Mouse (Mus musculus): ENCODE data around the gene Tubg1. TPM values are rescaled to one million over a fixed set of nuclear protein-coding genes. Genes with fewer than 3 reads are reported as not detected.
A peak's percentile ranks its signal among the peaks of the same experiment; 100 is the strongest.

The Tubg1 gene
- polyA plus RNA-seq, 2 experiments, result 32.4 to 52.7 TPM

GRCm38 (mm10) chr11:101133037-101133436, 13.3 kb downstream of the Tubg1 start:
- no peaks in the 10 kb centered on the region for H3K4me1 ChIP-seq (ENCODE audit: control insufficient read depth, insufficient read depth, low read length)
- no peak overlapping the region for H3K4me3 ChIP-seq (replicated peaks; ENCODE audit: low read length)
- H3K27me3 ChIP-seq (ENCODE audit: control insufficient read depth, insufficient read depth, low read length), result no peaks in the 10 kb centered on the region
- TF ChIP-seq POLR2A (IDR thresholded peaks at IDR 0.05; ENCODE audit: borderline replicate concordance, extremely low read depth, insufficient read depth, insufficient read length), result no peak
- 69% methylated on average over 12 of the region's 12 CpGs for WGBS
- ATAC-seq (ENCODE audit: low FRiP score, low read depth), result no peak
- H3K36me3 ChIP-seq (ENCODE audit: control insufficient read depth, insufficient read depth, low read length), result no peaks in the 10 kb centered on the region
- no peaks in the 10 kb centered on the region for H3K9me3 ChIP-seq (ENCODE audit: control insufficient read depth, low read length)
- no peak overlapping the region for H3K4me2 ChIP-seq (replicated peaks; ENCODE audit: low read depth, low read length, severe bottlenecking)
- DNase-seq (ENCODE audit: low spot score), result no peak
- H3K9ac ChIP-seq (ENCODE audit: low read depth, low read length, severe bottlenecking), result no peak overlapping the region
- no peak overlapping the region for H3K27ac ChIP-seq (replicated peaks; ENCODE audit: low read depth, low read length)

- no peak for DNase-seq (ENCODE audit: low spot score)
- Histone ChIP-seq H3K4me3 (replicated peaks; ENCODE audit: low read length) (no peak overlapping the region), H3K4me1 (ENCODE audit: control insufficient read depth, insufficient read depth, low read length) (no peaks in the 10 kb centered on the region), H3K9ac (ENCODE audit: low read depth, low read length, severe bottlenecking) (no peak overlapping the region), H3K9me3 (ENCODE audit: control insufficient read depth, low read length) (no peaks in the 10 kb centered on the region), H3K27me3 (ENCODE audit: control insufficient read depth, insufficient read depth, low read length) (no peaks in the 10 kb centered on the region), H3K4me2 (replicated peaks; ENCODE audit: low read depth, low read length, severe bottlenecking) (no peak overlapping the region), H3K36me3 (ENCODE audit: control insufficient read depth, insufficient read depth, low read length) (no peaks in the 10 kb centered on the region), H3K27ac (replicated peaks; ENCODE audit: low read depth, low read length) (no peak overlapping the region)
- ATAC-seq (ENCODE audit: low FRiP score, low read depth), result no peak
- TF ChIP-seq POLR2A (IDR thresholded peaks at IDR 0.05; ENCODE audit: borderline replicate concordance, extremely low read depth, insufficient read depth, insufficient read length), result no peak
- whole genome bisulfite sequencing, result 81% methylated on average over 13 of the region's 13 CpGs
These were observed 14.6 kb downstream of the Tubg1 start for GRCm38 (mm10) chr11:101134217-101134865.

- Histone ChIP-seq H3K36me3 (ENCODE audit: control insufficient read depth, insufficient read depth, low read length) (no peaks in the 10 kb centered on the region), H3K4me2 (replicated peaks; ENCODE audit: low read depth, low read length, severe bottlenecking) (no peak overlapping the region), H3K9ac (ENCODE audit: low read depth, low read length, severe bottlenecking) (no peak overlapping the region), H3K27ac (replicated peaks; ENCODE audit: low read depth, low read length) (no peak overlapping the region), H3K4me3 (replicated peaks; ENCODE audit: low read length) (no peak overlapping the region), H3K27me3 (ENCODE audit: control insufficient read depth, insufficient read depth, low read length) (no peaks in the 10 kb centered on the region), H3K9me3 (ENCODE audit: control insufficient read depth, low read length) (no peaks in the 10 kb centered on the region), H3K4me1 (ENCODE audit: control insufficient read depth, insufficient read depth, low read length) (no peaks in the 10 kb centered on the region)
- 80% methylated on average over 7 of the region's 7 CpGs for WGBS
- ATAC-seq (ENCODE audit: low FRiP score, low read depth), result no peak
- no peak for DNase-seq (ENCODE audit: low spot score)
- no peak for TF ChIP-seq POLR2A (IDR thresholded peaks at IDR 0.05; ENCODE audit: borderline replicate concordance, extremely low read depth, insufficient read depth, insufficient read length)
These were observed 17.3 kb downstream of the Tubg1 start for GRCm38 (mm10) chr11:101137000-101137399.

GRCm38 (mm10) chr11:101138536-101139181, 18.9 kb downstream of the Tubg1 start:
- DNase-seq (ENCODE audit: low spot score) (no peak), ATAC-seq (ENCODE audit: low FRiP score, low read depth) (no peak)
- TF ChIP-seq POLR2A (IDR thresholded peaks at IDR 0.05; ENCODE audit: borderline replicate concordance, extremely low read depth, insufficient read depth, insufficient read length), result no peak
- no peaks in the 10 kb centered on the region for H3K36me3 ChIP-seq (ENCODE audit: control insufficient read depth, insufficient read depth, low read length)
- peak overlapping the region; percentile 7; the same call in 1 of the 2 replicates for H3K4me3 ChIP-seq (replicated peaks; ENCODE audit: low read length)
- H3K27me3 ChIP-seq (ENCODE audit: control insufficient read depth, insufficient read depth, low read length), result no peaks in the 10 kb centered on the region
- no peak overlapping the region for H3K9ac ChIP-seq (ENCODE audit: low read depth, low read length, severe bottlenecking)
- WGBS, result 22% methylated on average over 15 of the region's 15 CpGs
- H3K27ac ChIP-seq (replicated peaks; ENCODE audit: low read depth, low read length), result no peak overlapping the region
- H3K4me1 ChIP-seq (ENCODE audit: control insufficient read depth, insufficient read depth, low read length), result no peaks in the 10 kb centered on the region
- H3K9me3 ChIP-seq (ENCODE audit: control insufficient read depth, low read length), result no peaks in the 10 kb centered on the region
- peak overlapping the region; percentile 15; the same call in 1 of the 2 replicates for H3K4me2 ChIP-seq (replicated peaks; ENCODE audit: low read depth, low read length, severe bottlenecking)

GRCm38 (mm10) chr11:101140164-101140819, 20.6 kb downstream of the Tubg1 start:
- WGBS, result 36% methylated on average over 27 of the region's 27 CpGs
- peak; percentile 49 for DNase-seq (ENCODE audit: low spot score)
- Histone ChIP-seq H3K4me1 (ENCODE audit: control insufficient read depth, insufficient read depth, low read length) (no peaks in the 10 kb centered on the region), H3K27me3 (ENCODE audit: control insufficient read depth, insufficient read depth, low read length) (no peaks in the 10 kb centered on the region), H3K36me3 (ENCODE audit: control insufficient read depth, insufficient read depth, low read length) (no peaks in the 10 kb centered on the region), H3K9me3 (ENCODE audit: control insufficient read depth, low read length) (no peaks in the 10 kb centered on the region), H3K4me2 (replicated peaks; ENCODE audit: low read depth, low read length, severe bottlenecking) (peak overlapping the region; percentile 49), H3K27ac (replicated peaks; ENCODE audit: low read depth, low read length) (no peak overlapping the region), H3K9ac (ENCODE audit: low read depth, low read length, severe bottlenecking) (peak overlapping the region; percentile 31), H3K4me3 (replicated peaks; ENCODE audit: low read length) (peak overlapping the region; percentile 24)
- no peak for TF ChIP-seq POLR2A (IDR thresholded peaks at IDR 0.05; ENCODE audit: borderline replicate concordance, extremely low read depth, insufficient read depth, insufficient read length)
- ATAC-seq (ENCODE audit: low FRiP score, low read depth), result no peak
